Mouse (Mus musculus) intestine, embryonic 16.5 days (tissue): Measurements from ENCODE around the gene Fam228a. TPM values are rescaled to one million over a fixed set of nuclear protein-coding genes. Genes with fewer than 3 reads are reported as not detected.
"Not testable (repeated sequence)": the region's sequence is repeated elsewhere in the genome, so short reads cannot be mapped to it uniquely, and the experiment has no call there.

Experiments used
- ATAC-seq: fragments of 200-750 bp; cut with Nextera tagmentation; 2 replicates; pipeline ENCODE4 v1.8.0; 2017; ENCODE audit warnings: moderate TSS enrichment, moderate library complexity
- H3K27ac ChIP-seq: fragments of 300-500 bp; sonication (generic); 2 replicates; pipeline ENCODE4 v1.5.1; 2014; ENCODE audit warnings: mild to moderate bottlenecking, low read length
- H3K27me3 ChIP-seq: fragments of 300-500 bp; sonication (generic); replicated peaks from 2 replicates; pipeline ENCODE4 v1.6.1; 2014; ENCODE audit warnings: low read length, control low read depth, mixed read lengths; ENCODE audit not compliant: control insufficient read depth, insufficient read depth
- H3K36me3 ChIP-seq: fragments of 300-500 bp; sonication (generic); 2 replicates; pipeline ENCODE4 v1.6.1; 2014; ENCODE audit warnings: low read length, control low read depth; ENCODE audit not compliant: control insufficient read depth, insufficient read depth
- H3K4me1 ChIP-seq: fragments of 300-500 bp; sonication (generic); 2 replicates; pipeline ENCODE4 v1.6.1; 2014; ENCODE audit warnings: low read length, control low read depth, mixed read lengths; ENCODE audit not compliant: control insufficient read depth, insufficient read depth
- H3K4me2 ChIP-seq: fragments of 300-500 bp; sonication (generic); 2 replicates; pipeline ENCODE4 v1.6.1; 2014; ENCODE audit warnings: low read depth, low read length, control low read depth
- H3K4me3 ChIP-seq: fragments of 300-500 bp; sonication (generic); 2 replicates; pipeline ENCODE4 v1.5.1; 2014; ENCODE audit warnings: mild to moderate bottlenecking, low read length
- H3K9ac ChIP-seq: fragments of 300-500 bp; sonication (generic); 2 replicates; pipeline ENCODE4 v1.6.1; 2014; ENCODE audit warnings: low read depth, low read length
- H3K9me3 ChIP-seq: fragments of 300-500 bp; sonication (generic); 2 replicates; pipeline ENCODE4 v1.6.1; 2016; ENCODE audit warnings: low read length, control low read depth; ENCODE audit not compliant: control insufficient read depth
- WGBS: fragments of 180-500 bp; shearing (Covaris S2); extraction: QIAGEN DNeasy Blood & Tissue Kit; methylation state at CpG from one replicate; pipeline ENCODE4 v1.1.7; 2014; 5-methylcytosine and 5-hydroxymethylcytosine counted together
- polyA plus RNA-seq: library from polyadenylated mRNA; unstranded; fragments of >200 nt; fragmentation: Nextera tagmentation; extraction: Ambion mirVana; gene quantifications from 2 replicates; pipeline ENCODE4 v1.2.1, GENCODE M21; 2015

Fam228a gene
- 0.05 and 0.34 TPM in 2 replicates for polyA plus RNA-seq

DNA sequence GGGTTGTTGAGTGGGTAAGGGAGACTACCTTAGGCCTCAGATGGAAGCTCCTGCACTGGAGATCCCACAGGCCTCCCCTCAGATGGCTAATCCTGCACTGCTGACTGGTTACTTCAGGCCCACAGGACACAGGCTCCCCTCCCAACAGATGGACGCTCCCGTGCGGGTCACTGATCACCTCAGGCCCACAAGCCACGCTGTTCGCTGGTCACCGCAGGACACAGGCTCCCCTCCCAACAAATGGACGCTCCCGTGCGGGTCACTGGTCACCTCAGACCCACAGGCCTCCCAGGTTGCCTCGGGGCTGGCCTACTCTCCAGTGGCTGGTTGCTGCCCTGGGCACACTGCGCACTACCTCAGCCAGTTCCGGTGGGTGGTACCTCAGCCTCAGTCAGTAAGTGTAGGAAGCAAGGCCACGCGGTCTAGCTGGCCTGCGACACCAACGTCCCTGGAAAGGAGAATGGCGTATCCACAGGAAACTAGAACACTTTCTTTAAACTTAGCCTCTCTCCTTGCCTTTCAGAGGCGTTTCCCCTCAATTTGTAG is at the start of gene Fam228a:
TSS of gene Fam228a (minus strand) at position 400 of the 546 bp plus-strand sequence.
- Histone ChIP-seq H3K4me2 (no peak within 1 kb of the TSS), H3K9me3 (no peaks in the 10 kb centered on the region), H3K9ac (no peak within 1 kb of the TSS), H3K27ac (no peak within 1 kb of the TSS), H3K4me3 (no peak within 1 kb of the TSS), H3K27me3 (no peaks in the 10 kb centered on the region), H3K36me3 (no peaks in the 10 kb centered on the region), H3K4me1 (no peaks in the 10 kb centered on the region)
- WGBS = 93% methylated on average over 18 of the region's 18 CpGs
- no peak for ATAC-seq

DNA sequence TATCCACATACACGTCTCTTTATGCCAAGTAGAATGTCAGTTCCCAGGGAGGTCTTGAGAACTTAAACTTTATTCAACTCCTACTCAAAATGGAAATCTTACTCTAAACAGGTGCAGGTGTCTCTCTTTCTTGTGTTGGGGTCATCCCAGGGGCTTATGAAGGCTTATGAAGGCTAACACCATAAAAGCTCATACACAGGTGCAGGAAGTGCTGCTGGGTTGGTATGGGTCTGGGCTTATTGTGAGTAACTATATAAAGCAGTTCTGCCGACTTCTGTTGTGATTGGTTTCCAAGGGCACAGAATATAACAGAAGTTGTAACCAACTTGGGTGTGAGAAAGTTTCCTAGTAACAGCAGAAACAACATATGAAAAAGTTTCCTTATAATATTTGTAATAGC is 46.2 kb upstream of the Fam228a start:
- H3K36me3 ChIP-seq = no peaks in the 10 kb centered on the region
- 74% methylated on average over 2 of the region's 2 CpGs for WGBS
- ATAC-seq = no peak
- no peak overlapping the region for H3K4me2 ChIP-seq
- H3K9ac ChIP-seq = no peak overlapping the region
- H3K9me3 ChIP-seq = no peaks in the 10 kb centered on the region
- H3K27ac ChIP-seq = no peak overlapping the region
- H3K4me3 ChIP-seq = no peak overlapping the region
- H3K4me1 ChIP-seq = no peaks in the 10 kb centered on the region
- H3K27me3 ChIP-seq = no peaks in the 10 kb centered on the region

DNA sequence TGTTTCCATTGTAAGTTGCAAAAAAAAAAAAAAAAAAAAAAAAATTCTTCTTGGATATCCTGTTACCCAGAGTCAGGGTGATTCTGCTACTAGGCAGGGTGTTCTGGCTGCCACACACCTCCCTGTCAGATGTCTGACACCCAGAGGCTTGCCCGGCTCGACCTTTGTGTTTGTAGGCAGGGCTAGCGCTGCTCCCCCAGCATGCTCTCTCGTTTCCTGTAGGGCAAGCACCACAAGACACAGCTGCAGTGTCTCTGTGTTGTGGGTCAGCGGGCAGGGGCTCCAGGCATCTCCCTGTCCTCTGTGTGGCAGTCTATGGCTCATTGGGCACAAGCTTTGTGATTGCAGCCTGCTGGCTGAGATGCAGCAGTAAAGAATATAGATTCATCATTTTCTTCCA is 45.4 kb upstream of the Fam228a start:
- no peak for ATAC-seq

DNA sequence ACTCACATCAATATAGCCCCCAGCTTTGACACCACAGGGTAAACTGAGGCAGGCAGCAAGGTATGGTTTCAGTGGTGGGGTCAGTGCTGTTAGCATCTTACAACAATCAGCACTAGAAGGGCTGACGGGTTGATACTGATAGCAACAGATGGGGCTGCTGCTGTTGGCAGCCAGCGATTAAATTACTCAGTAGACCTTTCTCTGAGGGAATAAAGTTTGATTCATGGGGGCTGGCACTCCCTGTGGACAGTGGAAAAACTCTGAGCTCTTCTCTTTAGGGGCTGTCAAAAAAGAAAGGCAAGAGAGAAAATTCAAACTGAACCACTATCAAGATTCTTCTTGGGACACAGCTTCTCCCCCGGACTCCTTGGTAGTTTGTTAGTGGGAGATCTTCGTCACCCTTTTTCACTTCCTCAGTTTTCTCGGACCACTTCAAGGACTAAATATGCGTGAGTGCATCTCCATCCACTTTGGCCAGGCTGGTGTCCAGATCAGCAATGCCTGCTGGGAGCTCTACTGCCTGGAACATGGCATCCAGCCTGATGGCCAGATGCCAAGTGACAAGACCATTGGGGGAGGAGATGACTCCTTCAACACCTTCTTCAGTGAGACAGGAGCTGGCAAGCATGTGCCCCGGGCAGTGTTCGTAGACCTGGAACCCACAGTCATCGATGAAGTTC is 43.6 kb upstream of the Fam228a start:
- H3K4me2 ChIP-seq, H3K4me1 ChIP-seq, H3K9ac ChIP-seq, H3K27ac ChIP-seq, H3K9me3 ChIP-seq, H3K4me3 ChIP-seq, ATAC-seq, H3K27me3 ChIP-seq, H3K36me3 ChIP-seq: not testable (repeated sequence)
- 89% methylated on average over 7 of the region's 9 CpGs for WGBS

More for the DNA sequence above, 45.4 kb upstream of the Fam228a start:
- no peaks in the 10 kb centered on the region for H3K9me3 ChIP-seq
- no peak overlapping the region for H3K4me3 ChIP-seq
- no peaks in the 10 kb centered on the region for H3K27me3 ChIP-seq
- no peak overlapping the region for H3K9ac ChIP-seq
- H3K36me3 ChIP-seq = no peaks in the 10 kb centered on the region
- H3K4me2 ChIP-seq = no peak overlapping the region
- H3K4me1 ChIP-seq = no peaks in the 10 kb centered on the region
- no peak overlapping the region for H3K27ac ChIP-seq
- WGBS = 54% methylated on average over 5 of the region's 5 CpGs

DNA sequence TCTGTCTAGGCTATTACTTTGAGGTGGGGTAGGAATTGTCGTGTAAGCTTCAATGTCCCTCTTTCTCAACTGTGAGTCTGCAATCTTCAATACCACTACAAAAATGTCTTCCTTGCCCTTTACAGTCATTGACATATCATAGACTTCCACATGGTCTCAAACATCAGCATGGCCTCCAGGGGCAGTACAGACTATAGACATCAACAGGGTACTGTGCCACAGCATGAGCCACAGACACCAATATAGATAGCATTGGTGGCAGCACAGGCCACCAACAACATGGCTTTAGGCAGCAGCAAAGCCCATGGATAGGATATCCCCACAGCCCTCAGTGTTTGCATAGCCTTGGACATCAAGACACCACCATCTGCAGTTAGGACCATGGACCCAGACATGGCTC is 43.0 kb upstream of the Fam228a start:
- H3K4me3 ChIP-seq = no peak overlapping the region
- no peaks in the 10 kb centered on the region for H3K27me3 ChIP-seq
- WGBS = 92% methylated on average over 1 of the region's 1 CpGs
- no peak for ATAC-seq
- no peak overlapping the region for H3K27ac ChIP-seq
- no peaks in the 10 kb centered on the region for H3K9me3 ChIP-seq
- no peaks in the 10 kb centered on the region for H3K36me3 ChIP-seq
- no peak overlapping the region for H3K4me2 ChIP-seq
- H3K9ac ChIP-seq = no peak overlapping the region
- no peaks in the 10 kb centered on the region for H3K4me1 ChIP-seq

DNA sequence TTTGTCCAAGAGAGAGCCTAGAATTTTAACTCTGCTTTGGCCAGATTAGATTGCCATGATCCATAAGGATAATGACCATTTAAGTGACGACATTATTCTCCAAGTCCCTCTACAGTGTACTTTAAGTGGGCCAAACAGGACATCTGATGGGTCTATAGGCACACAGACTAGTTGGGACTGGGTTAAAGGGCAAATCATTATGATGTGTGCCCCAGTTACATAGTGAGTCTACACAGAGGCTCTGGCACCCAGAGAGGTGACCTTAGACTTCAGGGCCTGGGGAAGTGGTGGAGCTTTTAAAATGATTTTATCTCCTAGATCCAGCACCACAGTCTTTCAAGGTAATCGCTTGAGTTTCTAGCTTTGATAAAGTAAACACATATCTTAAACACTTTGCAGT is 42.0 kb upstream of the Fam228a start:
- no peak for ATAC-seq
- H3K4me3 ChIP-seq = no peak overlapping the region
- H3K9me3 ChIP-seq = no peaks in the 10 kb centered on the region
- WGBS = 59% methylated on average over 2 of the region's 2 CpGs
- H3K36me3 ChIP-seq = no peaks in the 10 kb centered on the region
- no peaks in the 10 kb centered on the region for H3K27me3 ChIP-seq
- no peaks in the 10 kb centered on the region for H3K4me1 ChIP-seq
- H3K4me2 ChIP-seq = no peak overlapping the region
- H3K27ac ChIP-seq = no peak overlapping the region
- no peak overlapping the region for H3K9ac ChIP-seq

DNA sequence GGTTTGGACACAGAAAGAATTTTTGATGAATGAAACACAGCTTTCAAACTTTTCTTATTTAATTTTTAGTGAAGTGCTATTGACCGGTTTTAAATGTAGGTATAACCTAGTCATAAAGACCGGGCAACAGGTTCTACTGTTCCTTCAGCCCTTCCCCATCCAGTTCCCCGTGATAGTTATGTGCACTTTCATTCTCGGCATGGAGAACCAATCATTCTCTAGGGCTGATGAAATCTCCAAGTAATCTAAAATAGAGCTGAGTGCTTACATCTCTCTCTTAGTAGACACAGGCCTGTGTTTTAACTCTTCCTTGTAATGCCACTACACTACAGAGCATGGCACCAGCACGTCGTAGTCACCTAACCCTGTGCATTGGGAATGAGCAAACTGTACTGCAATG is 39.5 kb upstream of the Fam228a start:
- H3K9me3 ChIP-seq = no peaks in the 10 kb centered on the region
- H3K4me3 ChIP-seq = no peak overlapping the region
- no peak overlapping the region for H3K9ac ChIP-seq
- 88% methylated on average over 6 of the region's 6 CpGs for whole genome bisulfite sequencing
- no peak overlapping the region for H3K27ac ChIP-seq
- H3K4me1 ChIP-seq = no peaks in the 10 kb centered on the region
- no peak for ATAC-seq
- no peaks in the 10 kb centered on the region for H3K27me3 ChIP-seq
- H3K36me3 ChIP-seq = no peaks in the 10 kb centered on the region
- H3K4me2 ChIP-seq = no peak overlapping the region

DNA sequence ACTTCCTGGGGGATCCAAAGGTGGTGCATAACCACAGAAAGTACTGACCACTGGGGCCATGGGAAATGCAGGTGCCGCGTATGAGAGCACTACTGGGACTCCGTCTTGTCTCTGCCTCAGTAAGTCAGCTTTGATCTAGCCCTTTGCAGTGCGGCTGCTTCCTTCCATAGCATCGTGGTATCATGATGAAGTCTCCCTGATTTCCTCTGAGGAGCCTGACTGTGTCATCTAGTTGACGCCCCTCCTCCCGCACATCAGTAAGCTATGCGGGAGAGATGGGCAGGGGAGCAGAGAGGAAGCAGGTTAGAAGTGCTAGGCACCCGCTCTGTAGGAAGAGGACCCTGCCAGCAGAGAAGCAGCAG is 37.3 kb upstream of the Fam228a start:
- H3K9ac ChIP-seq = no peak overlapping the region
- no peak overlapping the region for H3K27ac ChIP-seq
- H3K36me3 ChIP-seq = no peaks in the 10 kb centered on the region
- no peak overlapping the region for H3K4me2 ChIP-seq
- 78% methylated on average over 9 of the region's 9 CpGs for WGBS
- no peaks in the 10 kb centered on the region for H3K4me1 ChIP-seq
- H3K4me3 ChIP-seq = no peak overlapping the region
- H3K27me3 ChIP-seq = no peaks in the 10 kb centered on the region
- no peak for ATAC-seq
- H3K9me3 ChIP-seq = no peaks in the 10 kb centered on the region

DNA sequence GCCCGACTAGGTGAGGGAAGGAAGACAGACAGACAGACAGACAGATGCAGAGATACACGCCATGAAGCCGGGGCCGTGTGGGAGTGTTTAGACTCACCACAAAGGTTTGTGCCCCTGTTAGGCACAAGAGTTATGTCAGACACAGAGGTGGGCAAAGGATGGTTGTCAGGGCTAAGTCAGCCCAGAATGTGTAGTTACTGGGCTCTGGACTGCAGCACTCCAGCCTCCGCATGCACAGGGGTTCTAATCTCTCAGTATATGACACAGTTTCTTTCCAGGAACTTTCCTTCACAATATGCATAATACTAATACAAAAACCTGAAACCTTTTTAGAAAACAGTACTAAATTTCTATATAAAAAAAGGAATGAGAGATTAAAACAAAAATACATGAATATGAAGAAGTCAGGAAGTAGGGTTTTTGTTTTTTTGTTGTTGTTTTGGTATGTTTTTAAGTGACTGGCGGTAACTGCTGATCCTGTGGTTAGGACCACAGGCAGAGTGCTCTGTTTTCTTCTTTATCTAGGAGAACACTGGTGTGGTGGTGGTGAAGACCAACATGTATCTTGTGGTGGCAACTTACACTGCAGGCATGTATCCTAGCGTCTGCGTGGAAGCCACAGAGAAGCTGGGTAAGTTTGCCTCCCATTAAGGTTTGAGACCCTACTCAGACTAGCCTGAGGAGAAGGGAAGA is 36.8 kb upstream of the Fam228a start:
- H3K4me2 ChIP-seq = no peak overlapping the region
- H3K9me3 ChIP-seq = no peaks in the 10 kb centered on the region
- H3K4me1 ChIP-seq = no peaks in the 10 kb centered on the region
- ATAC-seq = no peak
- H3K27me3 ChIP-seq = no peaks in the 10 kb centered on the region
- H3K36me3 ChIP-seq = no peaks in the 10 kb centered on the region
- H3K9ac ChIP-seq = no peak overlapping the region
- H3K27ac ChIP-seq = no peak overlapping the region
- H3K4me3 ChIP-seq = no peak overlapping the region
- 86% methylated on average over 8 of the region's 8 CpGs for whole genome bisulfite sequencing
